Mouse (Mus musculus): ENCODE data around the gene Epb41l5. TPM values are rescaled to one million over a fixed set of nuclear protein-coding genes. Genes with fewer than 3 reads are reported as not detected.
A peak's percentile ranks its signal among the peaks of the same experiment; 100 is the strongest.

Gene Epb41l5
- polyA plus RNA-seq (2021): 27.9 TPM

DNA sequence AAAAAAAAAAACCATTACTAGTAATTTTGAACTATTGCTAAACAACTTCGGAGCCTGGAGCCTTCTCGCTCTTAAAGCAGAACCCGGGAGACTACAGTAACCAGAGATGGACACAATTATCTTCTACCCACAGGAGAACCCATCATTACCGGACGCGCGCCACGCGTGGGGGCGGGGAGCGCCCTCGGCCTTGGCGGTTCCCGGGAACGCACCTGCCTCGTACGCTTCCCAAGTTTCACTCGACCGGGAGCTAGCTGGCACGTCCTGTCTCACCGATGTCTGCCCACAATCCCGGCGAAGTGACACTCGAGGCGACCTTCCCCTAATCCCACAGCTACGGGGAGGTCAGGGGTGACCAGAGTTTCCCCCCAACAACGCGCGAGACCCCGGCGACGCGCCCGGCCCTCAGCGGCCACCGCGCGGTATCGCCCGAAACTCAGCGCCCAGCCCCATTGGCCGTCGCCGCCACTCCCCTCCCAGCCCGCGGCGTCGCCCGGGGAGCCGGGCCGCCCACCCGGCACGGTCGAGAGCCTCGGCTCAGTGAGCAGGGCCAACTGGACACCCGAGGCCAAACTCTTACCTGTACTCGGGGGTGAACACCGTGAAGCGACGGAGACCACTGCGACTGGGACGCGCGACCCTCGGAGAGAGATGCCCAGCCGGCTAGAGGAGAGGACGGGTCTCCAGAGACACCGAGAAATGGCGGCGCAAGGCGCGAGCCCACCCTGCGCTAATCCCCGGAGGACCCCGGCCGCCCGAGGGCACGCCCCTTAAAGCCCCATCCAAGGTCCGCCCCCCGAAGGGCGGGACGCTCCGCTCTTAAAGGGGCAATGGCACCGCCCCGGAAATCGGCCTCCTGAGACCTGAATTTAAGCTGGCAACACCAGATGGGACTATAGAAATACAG lies at the start of gene Epb41l5:
Epb41l5 (minus strand) TSS at position 796 of the 907 bp plus-strand sequence.
- peak; percentile 86 for ATAC-seq
- ChIA-PET CTCF (interaction anchor here (1.0 to 1.8 kb wide), 3 partner anchors 9 to 128 kb away, joined by 3 read pairs; no protein-coding TSS in a partner anchor), POLR2A (no interaction called here)
- TF ChIP-seq CTCF (IDR thresholded peaks at IDR 0.05): no peak
- no peak for DNase-seq (ENCODE audit: low read depth, low spot score)
- in situ Hi-C loops (cut with MboI; ENCODE audit: low pct_unique_long_range_greater_than_20kb): no loop called here
- no peaks in the 10 kb centered on the region for H3K27me3 ChIP-seq

GRCm38 (mm10) chr1:119696860-119697259 lies 48.1 kb upstream of the Epb41l5 start:
- in situ Hi-C loops (cut with MboI; ENCODE audit: low pct_unique_long_range_greater_than_20kb): no loop called here
- ChIA-PET POLR2A (no interaction called here), CTCF (no interaction called here)
- H3K27me3 ChIP-seq: no peaks in the 10 kb centered on the region
- no peak for DNase-seq (ENCODE audit: low read depth, low spot score)
- ATAC-seq: no peak
- no peak for TF ChIP-seq CTCF (IDR thresholded peaks at IDR 0.05)

- in situ Hi-C loops (cut with MboI; ENCODE audit: low pct_unique_long_range_greater_than_20kb): no loop called here
- ATAC-seq: no peak
- ChIA-PET POLR2A (no interaction called here), CTCF (interaction anchor here (0.7 to 1.6 kb wide), 4 partner anchors 8 to 134 kb away, joined by 3 to 5 read pairs (median 4); no protein-coding TSS in a partner anchor)
- H3K27me3 ChIP-seq: no peaks in the 10 kb centered on the region
- DNase-seq (ENCODE audit: low read depth, low spot score): no peak
- peak; percentile 36 for TF ChIP-seq CTCF (IDR thresholded peaks at IDR 0.05)
Observed at GRCm38 (mm10) chr1:119685773-119686558, 37.2 kb upstream of the Epb41l5 start.

DNA sequence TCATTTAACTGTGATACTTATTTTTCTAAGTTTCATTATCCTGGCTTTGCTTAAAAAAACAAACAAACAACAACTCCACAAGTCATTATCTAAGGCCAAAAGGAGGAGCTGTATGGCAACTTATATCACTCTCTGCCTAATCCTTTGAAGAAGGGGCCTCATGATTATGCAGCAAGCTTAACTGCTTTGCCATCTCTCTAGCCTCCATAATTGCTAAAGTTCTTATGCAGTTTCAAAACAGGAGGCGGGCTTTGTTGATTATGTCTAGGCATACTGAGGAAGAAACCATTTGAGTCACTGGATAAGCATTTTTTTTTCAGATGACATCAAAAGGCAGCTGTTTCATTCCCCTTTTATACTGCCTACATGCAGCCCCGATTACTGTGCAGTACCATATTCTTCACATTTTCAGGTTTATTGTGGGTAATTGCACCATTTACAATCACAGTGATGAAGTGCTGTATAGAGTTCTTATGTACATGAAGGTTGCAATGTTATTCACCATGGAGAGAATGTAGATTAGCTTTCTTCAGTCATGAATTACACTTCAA lies 32.9 kb upstream of the Epb41l5 start:
- POLR2A ChIA-PET: no interaction called here
- DNase-seq (ENCODE audit: low read depth, low spot score) (no peak), ATAC-seq (no peak)
- in situ Hi-C loops (cut with MboI; ENCODE audit: low pct_unique_long_range_greater_than_20kb): no loop called here
- CTCF ChIA-PET: interaction anchor here (1.6 kb wide), 1 partner anchor 11 kb away, joined by 4 read pairs; no protein-coding TSS in a partner anchor
- H3K27me3 ChIP-seq: no peaks in the 10 kb centered on the region
- TF ChIP-seq CTCF (IDR thresholded peaks at IDR 0.05): no peak

DNA sequence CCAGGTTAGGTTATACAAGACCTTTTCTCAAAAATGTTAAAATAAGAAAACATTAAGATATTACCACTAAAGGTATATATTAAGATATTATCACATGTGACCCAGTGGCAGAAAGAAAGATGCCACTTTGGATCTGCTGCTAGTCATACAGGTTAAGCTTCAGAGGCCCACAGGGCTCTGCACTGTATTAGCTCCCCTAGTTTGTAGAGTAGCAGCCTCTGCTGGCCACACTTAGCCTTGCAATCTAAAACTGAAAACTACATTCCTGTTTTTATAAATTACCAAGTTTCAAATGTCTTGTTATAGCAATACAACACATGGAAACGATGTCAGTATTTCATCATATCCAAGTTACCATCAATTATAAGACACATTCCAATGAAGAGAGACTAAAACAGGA lies 26.2 kb upstream of the Epb41l5 start:
- no peak for ATAC-seq
- in situ Hi-C loops (cut with MboI; ENCODE audit: low pct_unique_long_range_greater_than_20kb): loop anchor here (5.0 to 10.0 kb wide), 3 partner anchors 123 to 588 kb away; no protein-coding TSS in a partner anchor
- TF ChIP-seq CTCF (IDR thresholded peaks at IDR 0.05): peak; percentile 93
- ChIA-PET POLR2A (interaction anchor here (0.7 kb wide), 1 partner anchor 52 kb away, joined by 4 read pairs; no protein-coding TSS in a partner anchor), CTCF (interaction anchor here (1.0 to 1.9 kb wide), 7 partner anchors 10 to 588 kb away, joined by 3 to 11 read pairs (median 6); no protein-coding TSS in a partner anchor)
- DNase-seq (ENCODE audit: low read depth, low spot score): no peak
- no peaks in the 10 kb centered on the region for H3K27me3 ChIP-seq

- DNase-seq (ENCODE audit: low read depth, low spot score) (no peak), ATAC-seq (no peak)
- POLR2A ChIA-PET: no interaction called here
- no peaks in the 10 kb centered on the region for H3K27me3 ChIP-seq
- in situ Hi-C loops (cut with MboI; ENCODE audit: low pct_unique_long_range_greater_than_20kb): no loop called here
- CTCF ChIA-PET: interaction anchor here (1.6 kb wide), 1 partner anchor 10 kb away, joined by 3 read pairs; no protein-coding TSS in a partner anchor
- TF ChIP-seq CTCF (IDR thresholded peaks at IDR 0.05): no peak
Observed at GRCm38 (mm10) chr1:119666904-119667303, 18.1 kb upstream of the Epb41l5 start.

- ChIA-PET CTCF (interaction anchor here (1.1 to 1.7 kb wide), 3 partner anchors 12 to 31 kb away, joined by 3 to 5 read pairs (median 3); no protein-coding TSS in a partner anchor), POLR2A (no interaction called here)
- ATAC-seq (no peak), DNase-seq (ENCODE audit: low read depth, low spot score) (no peak)
- in situ Hi-C loops (cut with MboI; ENCODE audit: low pct_unique_long_range_greater_than_20kb): no loop called here
- TF ChIP-seq CTCF (IDR thresholded peaks at IDR 0.05): peak; percentile 56
- no peaks in the 10 kb centered on the region for H3K27me3 ChIP-seq
Observed at GRCm38 (mm10) chr1:119654307-119654706, 5.5 kb upstream of the Epb41l5 start.

- ChIA-PET POLR2A (interaction anchor here (0.6 to 0.7 kb wide), 2 partner anchors 10 to 63 kb away, joined by 3 read pairs; no protein-coding TSS in a partner anchor), CTCF (interaction anchor here (1.2 kb wide), 1 partner anchor 24 kb away, joined by 3 read pairs; no protein-coding TSS in a partner anchor)
- ATAC-seq (no peak), DNase-seq (ENCODE audit: low read depth, low spot score) (no peak)
- no peak for TF ChIP-seq CTCF (IDR thresholded peaks at IDR 0.05)
- in situ Hi-C loops (cut with MboI; ENCODE audit: low pct_unique_long_range_greater_than_20kb): no loop called here
- no peaks in the 10 kb centered on the region for H3K27me3 ChIP-seq
Observed at GRCm38 (mm10) chr1:119650386-119650785, 1.6 kb upstream of the Epb41l5 start.

GRCm38 (mm10) chr1:119649627-119650026 lies 827 bp upstream of the Epb41l5 start:
- in situ Hi-C loops (cut with MboI; ENCODE audit: low pct_unique_long_range_greater_than_20kb): no loop called here
- no peak for ATAC-seq

DNA sequence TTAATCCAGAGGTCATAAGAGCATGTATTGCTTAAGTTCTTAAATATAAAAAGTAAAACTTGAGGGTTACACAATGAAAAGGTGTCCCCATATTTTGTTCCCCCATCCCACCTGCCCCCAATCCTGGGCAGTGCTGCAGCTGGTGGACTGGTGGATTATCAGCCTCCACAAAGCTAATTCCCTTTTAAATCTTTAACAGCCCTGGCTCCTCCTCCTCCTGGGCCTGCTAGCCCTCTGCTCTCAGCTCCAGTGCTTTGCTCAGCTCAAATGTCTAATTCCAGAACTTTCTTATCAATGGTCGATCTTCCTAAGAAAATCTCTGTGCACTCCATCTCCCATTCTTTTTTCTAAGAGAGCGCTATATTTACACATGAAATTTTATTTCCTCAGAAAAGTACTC lies 2.4 kb downstream of the Epb41l5 start:
- H3K27me3 ChIP-seq: no peaks in the 10 kb centered on the region
- ChIA-PET CTCF (interaction anchor here (0.6 kb wide), 1 partner anchor 29 kb away, joined by 3 read pairs; no protein-coding TSS in a partner anchor), POLR2A (no interaction called here)
- ATAC-seq (no peak), DNase-seq (ENCODE audit: low read depth, low spot score) (no peak)
- TF ChIP-seq CTCF (IDR thresholded peaks at IDR 0.05): no peak
- in situ Hi-C loops (cut with MboI; ENCODE audit: low pct_unique_long_range_greater_than_20kb): no loop called here

More at GRCm38 (mm10) chr1:119649627-119650026, 827 bp upstream of the Epb41l5 start:
- H3K27me3 ChIP-seq: no peaks in the 10 kb centered on the region
- POLR2A ChIA-PET: no interaction called here
- TF ChIP-seq CTCF (IDR thresholded peaks at IDR 0.05): no peak
- CTCF ChIA-PET: interaction anchor here (1.8 kb wide), 1 partner anchor 10 kb away, joined by 3 read pairs; no protein-coding TSS in a partner anchor
- DNase-seq (ENCODE audit: low read depth, low spot score): no peak

Measured in Patski (cell line).